Mouse (Mus musculus): ENCODE data around the gene Plekhm2.
A peak's percentile ranks its signal among the peaks of the same experiment; 100 is the strongest.

Plekhm2 gene

GRCm38 (mm10) chr4:141660884-141661283 is 3.8 kb downstream of the Plekhm2 start:
- DNase-seq (ENCODE audit: low spot score), result no peak

- no peak for DNase-seq (ENCODE audit: low spot score)
Measured at GRCm38 (mm10) chr4:141659739-141660138, 5.0 kb downstream of the Plekhm2 start.

DNA sequence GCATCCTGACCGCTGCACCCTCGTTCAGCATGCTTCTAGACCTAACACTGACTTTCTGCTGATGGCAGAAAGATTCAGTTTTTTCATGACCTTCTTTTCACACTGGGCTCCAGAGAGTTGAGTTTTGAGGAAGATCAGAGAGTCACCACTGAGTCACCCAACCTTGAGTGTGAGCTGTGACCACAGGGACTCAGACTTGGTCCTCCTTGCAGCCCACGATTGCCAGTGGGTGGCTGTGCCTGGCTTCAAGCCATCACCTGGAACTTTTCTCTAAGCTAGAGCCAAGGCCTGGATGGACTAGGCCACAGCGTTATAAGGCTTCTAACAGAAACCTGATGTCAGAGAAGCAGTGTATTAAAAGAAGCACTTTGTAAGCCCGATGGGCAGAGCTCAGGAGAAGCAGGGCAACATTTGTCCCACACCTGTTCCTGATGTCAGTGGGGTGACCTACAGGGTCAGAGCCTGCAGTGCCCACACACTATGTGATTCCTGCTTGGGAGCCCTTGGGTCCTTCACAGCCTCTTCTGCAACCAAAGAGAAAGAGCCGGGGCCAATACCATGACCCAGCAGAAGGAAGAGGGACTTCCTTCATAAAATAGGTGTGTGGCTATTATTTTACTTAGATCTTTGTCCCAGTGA is 5.7 kb downstream of the Plekhm2 start:
- no peak for DNase-seq (ENCODE audit: low spot score)

DNA sequence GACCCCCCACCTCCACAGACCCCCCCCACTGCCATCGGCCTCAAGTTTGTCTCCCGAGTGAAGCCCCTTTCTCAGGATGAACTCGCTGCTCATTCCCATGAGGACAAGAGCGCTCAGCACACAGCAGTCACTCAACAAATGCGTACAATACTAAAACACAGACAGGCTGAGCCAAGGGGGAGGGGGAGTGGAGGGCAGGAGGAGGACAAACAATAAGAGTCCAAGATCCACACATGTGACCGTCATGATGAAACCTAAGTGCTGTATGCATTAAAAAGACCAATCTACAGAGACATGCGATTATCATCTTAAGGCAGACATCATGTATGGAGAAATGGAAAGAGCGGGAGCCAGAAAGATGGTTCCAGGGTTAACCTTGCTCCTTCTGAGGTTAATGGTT is 7.8 kb downstream of the Plekhm2 start:
- DNase-seq (ENCODE audit: low spot score), result no peak

DNA sequence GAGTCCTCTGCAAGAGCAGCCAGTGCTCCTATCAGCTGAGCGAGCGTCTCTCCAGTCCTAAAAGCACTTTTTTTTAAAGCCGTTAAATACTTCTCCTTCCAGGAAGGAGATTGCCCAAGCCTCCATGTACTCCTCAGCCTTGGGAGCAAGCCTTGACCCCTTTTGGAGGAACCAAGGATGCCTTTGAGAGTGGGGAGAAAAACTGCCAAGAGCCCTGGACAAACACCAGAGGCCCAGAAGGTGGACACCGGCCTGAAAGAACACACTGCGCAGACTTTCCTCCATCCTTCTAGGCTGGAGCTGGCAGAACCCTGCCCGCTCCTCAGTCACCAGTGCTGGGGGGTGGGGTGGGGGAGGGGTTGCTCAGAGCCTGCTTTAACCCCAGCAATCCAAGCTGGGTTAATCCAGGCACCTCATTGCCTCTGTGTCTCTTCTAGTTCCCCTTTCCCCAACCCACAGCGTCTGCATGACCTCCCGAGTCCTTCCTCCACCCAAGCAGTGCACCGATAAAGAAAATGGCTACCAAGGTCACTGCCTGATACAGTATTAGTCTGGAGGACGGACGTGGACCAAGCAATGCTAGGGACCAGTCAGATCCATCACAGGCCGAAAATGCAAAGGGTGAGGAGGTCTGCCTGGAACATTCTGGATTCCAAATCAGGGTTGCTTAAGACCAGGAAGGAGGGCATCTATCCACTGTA is 8.6 kb downstream of the Plekhm2 start:
- DNase-seq (ENCODE audit: low spot score), result peak; percentile 53

DNA sequence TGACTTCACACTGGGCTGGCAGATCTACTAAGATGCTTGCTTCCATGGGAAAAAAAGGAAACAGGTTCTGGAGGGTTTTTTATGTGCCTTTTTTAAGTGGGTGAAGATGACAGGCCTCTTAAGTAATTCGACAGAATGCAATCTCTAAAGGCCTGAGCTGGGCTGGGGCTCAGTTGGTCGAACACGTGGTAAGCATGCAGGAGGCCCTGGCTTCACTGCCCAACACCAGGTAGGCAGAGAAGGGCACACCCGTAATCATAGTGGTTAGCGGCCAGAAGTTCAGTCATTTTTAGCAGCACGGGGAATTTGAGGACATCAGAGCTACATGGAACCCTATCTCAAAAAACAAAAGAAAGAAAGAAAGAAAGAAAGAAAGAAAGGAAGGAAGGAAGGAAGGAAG is 10.2 kb downstream of the Plekhm2 start:
- DNase-seq (ENCODE audit: low spot score), result no peak

DNA sequence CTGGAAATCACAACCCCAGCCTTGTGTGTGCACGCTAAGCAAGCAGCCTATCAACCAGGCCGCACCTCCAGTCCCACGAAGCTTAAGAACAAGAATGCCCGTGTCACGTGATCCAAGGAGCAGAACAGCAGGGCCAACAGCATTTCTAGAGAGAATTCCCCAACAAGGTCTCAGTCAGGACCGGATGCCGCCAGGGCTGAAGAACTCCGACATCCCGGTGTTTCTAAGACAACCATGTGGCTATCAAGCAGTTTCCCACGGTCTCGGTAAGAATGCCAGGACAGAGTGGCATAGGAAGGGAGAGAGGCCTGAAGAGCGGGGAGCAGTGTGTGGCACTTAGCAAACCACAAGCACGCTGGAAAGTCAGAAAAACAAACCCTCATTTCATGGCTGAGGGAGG is 10.9 kb downstream of the Plekhm2 start:
- DNase-seq (ENCODE audit: low spot score), result no peak

GRCm38 (mm10) chr4:141653044-141653443 is 11.7 kb downstream of the Plekhm2 start:
- DNase-seq (ENCODE audit: low spot score), result no peak

DNA sequence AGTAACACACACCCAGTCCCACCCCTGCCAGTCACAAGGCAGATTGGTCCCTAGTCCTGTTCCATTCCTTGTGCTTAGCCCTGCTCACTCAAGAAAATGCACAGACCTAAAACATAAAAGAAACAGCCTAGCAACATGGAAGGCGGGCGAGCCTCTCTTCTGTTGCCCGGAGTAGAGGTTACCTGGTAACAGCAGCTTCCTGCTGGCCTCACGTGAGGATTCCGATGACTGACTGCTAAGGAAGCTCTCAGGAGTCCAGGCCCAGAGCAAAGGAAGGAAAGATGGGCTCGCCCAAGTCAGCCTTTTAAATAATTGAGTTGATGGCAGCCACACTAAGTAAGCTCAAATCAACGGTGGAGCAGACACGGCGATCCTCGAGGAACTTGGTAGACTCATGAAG is 12.8 kb downstream of the Plekhm2 start:
- no peak for DNase-seq (ENCODE audit: low spot score)

- DNase-seq (ENCODE audit: low spot score), result no peak
Measured at GRCm38 (mm10) chr4:141651286-141651685, 13.4 kb downstream of the Plekhm2 start.

- no peak for DNase-seq (ENCODE audit: low spot score)
Measured at GRCm38 (mm10) chr4:141649244-141649643, 15.5 kb downstream of the Plekhm2 start.

DNA sequence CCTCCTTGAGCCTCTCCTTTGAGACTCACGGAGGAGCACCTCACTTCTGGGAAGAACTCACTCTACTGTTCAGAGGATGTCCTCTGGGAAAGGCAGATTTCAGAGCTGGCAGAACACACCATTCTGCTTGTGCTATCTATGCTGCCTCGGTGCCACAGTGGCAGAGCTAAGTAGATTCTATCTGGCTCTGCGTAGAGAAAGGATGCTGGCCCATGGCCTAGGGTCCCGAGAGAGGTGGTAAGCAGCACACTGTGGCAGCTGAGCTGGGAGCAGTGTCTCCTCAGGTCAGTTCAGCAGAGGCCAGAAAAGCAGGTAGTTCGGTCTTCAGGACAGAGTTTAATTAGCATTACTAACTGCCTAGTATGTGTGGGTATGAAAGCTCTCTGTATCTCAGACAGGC is 16.4 kb downstream of the Plekhm2 start:
- DNase-seq (ENCODE audit: low spot score), result no peak

- no peak for DNase-seq (ENCODE audit: low spot score)
Measured at GRCm38 (mm10) chr4:141647187-141647586, 17.5 kb downstream of the Plekhm2 start.

DNA sequence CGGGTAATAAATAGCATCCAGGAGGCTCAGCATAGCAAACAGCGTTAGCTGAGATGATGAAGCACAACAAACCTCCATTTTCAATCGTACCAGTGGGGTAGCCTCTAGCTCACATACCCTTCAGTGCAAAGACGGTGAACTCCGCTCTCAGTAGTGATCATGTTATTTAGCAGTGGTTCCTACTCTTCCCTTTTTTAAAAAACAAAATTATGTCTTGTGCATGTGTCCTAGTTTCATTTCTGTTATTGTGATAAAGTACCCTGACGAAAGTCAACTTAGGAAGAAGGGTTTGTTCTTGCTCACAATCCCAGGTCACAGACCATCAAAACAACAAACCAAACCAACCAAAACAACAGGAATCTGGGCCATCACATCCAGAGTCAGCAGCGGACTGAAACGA is 18.7 kb downstream of the Plekhm2 start:
- no peak for DNase-seq (ENCODE audit: low spot score)

DNA sequence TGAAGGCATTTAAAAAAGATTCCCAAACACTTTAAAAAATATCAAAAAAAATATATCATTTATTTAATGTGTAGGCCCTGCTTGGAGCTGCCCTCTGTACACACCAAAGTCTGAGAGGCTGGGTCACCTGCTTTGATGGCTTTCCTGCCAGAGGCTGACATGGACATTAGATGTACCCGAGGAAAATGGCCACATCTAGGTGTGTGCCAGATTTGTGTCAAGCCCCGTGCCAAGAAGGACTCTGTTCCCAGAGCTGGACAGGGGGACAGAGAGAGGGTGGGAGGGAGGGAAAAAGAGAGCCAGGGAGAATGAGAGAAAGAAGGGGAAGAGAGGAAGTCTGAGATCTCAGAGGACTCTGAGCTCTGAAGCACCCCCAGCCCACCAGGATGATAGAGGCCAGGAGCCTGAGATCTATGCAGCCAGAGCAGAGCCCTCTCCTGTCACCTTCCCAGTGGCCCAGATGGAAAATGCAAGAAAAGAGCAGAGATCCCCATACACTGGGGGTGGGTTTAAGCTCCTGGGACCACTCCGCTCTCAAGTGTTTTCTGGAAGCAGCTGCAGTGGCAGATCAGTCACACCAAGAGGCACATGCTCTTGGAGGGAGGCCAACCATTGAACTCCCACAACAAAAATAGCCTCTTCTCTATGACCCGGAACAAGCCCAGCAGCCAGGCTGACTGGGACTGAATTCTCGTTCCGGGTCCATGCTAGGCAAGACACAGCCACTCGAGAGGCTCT is 21.4 kb downstream of the Plekhm2 start:
- no peak for DNase-seq (ENCODE audit: low spot score)

- no peak for DNase-seq (ENCODE audit: low spot score)
Measured at GRCm38 (mm10) chr4:141641961-141642811, 22.5 kb downstream of the Plekhm2 start.

DNA sequence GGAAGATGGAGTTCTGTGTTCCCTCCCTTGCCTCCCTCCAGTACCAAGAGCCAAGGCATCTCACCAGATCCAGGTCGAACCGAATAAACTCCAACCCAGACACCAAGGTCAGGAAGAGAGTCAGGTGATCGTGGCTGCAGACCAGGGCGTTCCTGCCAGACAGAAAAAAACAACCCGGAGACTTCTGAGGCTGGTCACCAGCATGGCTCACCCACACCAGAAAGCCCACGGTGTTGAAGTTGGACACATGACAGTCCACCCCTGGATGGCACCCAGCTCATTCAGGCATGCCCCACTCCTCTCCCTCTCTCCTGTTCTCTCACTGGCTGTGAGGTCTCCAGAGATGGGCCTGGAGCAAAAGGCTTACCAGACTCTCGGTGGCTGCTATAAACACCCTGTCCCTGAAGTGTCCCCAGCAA is 23.3 kb downstream of the Plekhm2 start:
- peak; percentile 41 for DNase-seq (ENCODE audit: low spot score)

GRCm38 (mm10) chr4:141639474-141639873 is 25.2 kb downstream of the Plekhm2 start:
- no peak for DNase-seq (ENCODE audit: low spot score)

- no peak for DNase-seq (ENCODE audit: low spot score)
Measured at GRCm38 (mm10) chr4:141636693-141637092, 28.0 kb downstream of the Plekhm2 start.

- no peak for DNase-seq (ENCODE audit: low spot score)
Measured at GRCm38 (mm10) chr4:141635991-141636390, 28.7 kb downstream of the Plekhm2 start.

DNA sequence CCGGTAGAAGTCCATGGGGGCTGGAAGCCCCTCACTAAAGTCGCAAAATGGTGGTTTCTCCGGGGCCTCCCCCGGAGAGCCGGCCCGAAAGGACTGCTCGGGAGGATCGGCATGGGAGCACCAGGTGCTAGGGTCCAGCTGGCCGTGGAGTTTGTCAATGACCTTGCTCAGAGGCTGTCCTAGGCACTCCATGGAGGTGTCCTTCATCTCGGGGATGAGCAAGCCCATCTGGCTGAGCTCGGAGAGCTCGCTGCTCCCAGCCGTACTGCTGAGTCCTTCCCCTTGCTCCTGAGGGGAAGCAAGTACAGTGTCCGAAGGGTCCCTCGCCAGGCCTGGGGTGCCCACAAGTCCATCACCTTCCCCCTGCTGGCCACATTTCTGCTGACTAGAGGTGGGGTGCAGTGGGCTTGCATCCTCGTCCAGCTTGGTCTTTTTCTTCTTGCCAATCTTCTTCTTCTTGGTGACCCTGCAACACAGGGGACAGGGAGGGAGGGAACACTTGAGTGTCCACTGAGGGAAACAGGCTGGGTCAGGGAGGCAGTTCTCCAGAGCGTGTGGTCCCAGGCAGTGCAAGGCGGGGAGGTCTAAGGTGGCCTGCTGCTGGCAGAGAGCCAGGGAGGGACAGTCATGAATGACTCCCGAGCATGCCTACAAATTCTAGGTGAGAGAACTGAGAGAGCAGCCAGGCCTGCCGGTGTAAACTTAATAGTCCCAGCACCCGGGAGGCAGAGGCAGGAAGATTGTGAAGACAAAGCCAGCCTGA is 32.4 kb downstream of the Plekhm2 start:
- no peak for DNase-seq (ENCODE audit: low spot score)

Data from ovary, postnatal 36 days (tissue).